Mouse (Mus musculus): Measurements from ENCODE around the gene Cacng7.

- TF ChIP-seq POLR2A (IDR thresholded peaks at IDR 0.05; ENCODE audit: extremely low read depth, insufficient read depth, low read length) (no peak), CTCF (IDR thresholded peaks at IDR 0.05; ENCODE audit: extremely low read depth, insufficient read depth, low read length) (no peak)
Observed at GRCm38 (mm10) chr7:3389444-3390412, 57.0 kb downstream of the Cacng7 start.

Measured in cortical plate, adult 2 months (tissue).